ENCODE assay signal across 24 mouse cellular contexts in the genomic region with DNA sequence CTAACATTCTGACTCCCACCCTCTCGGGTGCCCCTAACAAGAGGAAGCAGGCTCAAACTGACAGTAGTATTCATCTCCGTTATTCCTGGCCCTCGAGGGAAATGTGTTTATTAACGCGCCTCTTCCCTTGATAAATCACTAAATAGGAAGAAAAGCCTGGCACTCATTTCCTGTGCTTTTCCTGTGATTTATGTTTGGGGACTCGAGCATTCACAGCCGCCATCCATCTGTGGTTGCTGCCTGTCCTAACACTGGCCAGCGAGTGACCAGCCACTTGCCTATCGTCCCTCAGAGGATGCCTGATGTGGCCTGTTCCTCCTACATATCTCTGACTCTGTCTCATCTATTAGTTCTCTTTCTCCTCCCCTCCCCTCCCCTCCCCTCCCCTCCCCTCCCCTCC.
DNase-seq lines count a peak whose midpoint lies in the region; ATAC-seq lines count a peak whose summit lies in the region.
"Had no signal": no experiment of that assay in that cellular context is flagged by ENCODE, and none has a peak within 500 bp of the region (broad histone marks: within the 10 kb centered on the region; RNA-seq: fewer than 3 reads in every experiment).

No protein-coding gene starts in this region.

- intact Hi-C loops in left cerebral cortex, postnatal 14 days (cut with DNase I), result no loop called here

- H3K27me3 ChIP-seq in kidney, embryonic 14.5 days (ENCODE audit: control insufficient read depth, insufficient read depth, low read length), result no peaks in the 10 kb centered on the region
- H3K27me3 ChIP-seq: embryonic facial prominence, embryonic 13.5 days; forebrain, embryonic 12.5 days; heart, embryonic 12.5 days; stomach, embryonic 15.5 days had no signal

- WGBS in kidney, embryonic 14.5 days, result 19% methylated on average over 9 of the region's 9 CpGs

- H3K4me3 ChIP-seq in kidney, embryonic 14.5 days (ENCODE audit: low read length), result no peak overlapping the region
- H3K4me3 ChIP-seq: embryonic facial prominence, embryonic 13.5 days; erythroblast, embryonic 14.5 days; forebrain, embryonic 12.5 days; heart, embryonic 12.5 days; hindbrain, embryonic 10.5 days; limb, embryonic 10.5 days; stomach, embryonic 15.5 days had no signal

- peaks cover 17% of the 10 kb centered on the region for H3K36me3 ChIP-seq in kidney, embryonic 14.5 days (ENCODE audit: control insufficient read depth, insufficient read depth, low read length)

- no peak overlapping the region for H3K9ac ChIP-seq in kidney, embryonic 14.5 days (ENCODE audit: low read depth, low read length)
- H3K9ac ChIP-seq: embryonic facial prominence, embryonic 13.5 days; forebrain, embryonic 12.5 days; heart, embryonic 12.5 days; stomach, embryonic 15.5 days had no signal

- peak; percentile 58 for ATAC-seq in kidney, embryonic 14.5 days (ENCODE audit: low FRiP score, low TSS enrichment)
- ATAC-seq: inflammation-experienced regulatory T-cells, adult 6 months had no signal

- no peak overlapping the region for H3K4me2 ChIP-seq in kidney, embryonic 14.5 days (replicated peaks; ENCODE audit: low read depth, low read length)
- H3K4me2 ChIP-seq: embryonic facial prominence, embryonic 13.5 days; forebrain, embryonic 12.5 days; heart, embryonic 12.5 days; stomach, embryonic 15.5 days had no signal

- no peak overlapping the region for H3K27ac ChIP-seq in kidney, embryonic 14.5 days (ENCODE audit: low read depth, low read length)
- H3K27ac ChIP-seq: embryonic facial prominence, embryonic 13.5 days; forebrain, embryonic 12.5 days; hindbrain, embryonic 10.5 days; stomach, embryonic 15.5 days had no signal

- H3K4me1 ChIP-seq in kidney, embryonic 14.5 days (ENCODE audit: control insufficient read depth, insufficient read depth, low read length), result no peaks in the 10 kb centered on the region
- H3K4me1 ChIP-seq: embryonic facial prominence, embryonic 13.5 days; forebrain, embryonic 12.5 days; heart, embryonic 12.5 days; hindbrain, embryonic 10.5 days; stomach, embryonic 15.5 days had no signal

- no peak for DNase-seq in kidney, adult 11 months
- peak; percentile 49 for DNase-seq in embryo, embryonic 10.5 days (ENCODE audit: low spot score)
- DNase-seq in embryo, embryonic 11 days, result peak; percentile 41
- peak; percentile 14 to 47 for DNase-seq in kidney, postnatal 25 days
- DNase-seq in retina, postnatal 1 day, result no peak
- DNase-seq in left cerebral cortex, postnatal 14 days (ENCODE audit: low spot score in 2 of 2), result no peak
- DNase-seq: adrenal gland, adult 2 months; cerebellum, adult 11 months; cerebellum, adult 9-11 months; gastrocnemius, postnatal 25 days; heart, adult 18-20 months; heart, postnatal 10 days; lung, postnatal 14 days; midbrain, embryonic 14.5 days; thymus, postnatal 36 days had no signal

- no peaks in the 10 kb centered on the region for H3K9me3 ChIP-seq in kidney, embryonic 14.5 days (ENCODE audit: control insufficient read depth, low read length)
- H3K9me3 ChIP-seq: embryonic facial prominence, embryonic 13.5 days; forebrain, embryonic 12.5 days; heart, embryonic 12.5 days; hindbrain, embryonic 10.5 days; limb, embryonic 10.5 days; stomach, embryonic 15.5 days had no signal

Comparison
In these comparisons a context has a peak if more than half of its experiments do, and no peak if none do; other contexts are left out.
1. DNase-seq: peak in embryo, embryonic 10.5 days (single experiment), embryo, embryonic 11 days (single experiment) and kidney, postnatal 25 days (2 of 2); none in kidney, adult 11 months (single experiment), retina, postnatal 1 day (single experiment) and left cerebral cortex, postnatal 14 days (0 of 2).